In genomic region chr8:77517301-77518200, GRCm38 (mm10) we compare ENCODE assay signal across 8 mouse cellular contexts. TPM values are rescaled to one million over a fixed set of nuclear protein-coding genes. Genes with fewer than 3 reads are reported as not detected.
DNase-seq lines count a peak whose midpoint lies in the region; ATAC-seq lines count a peak whose summit lies in the region.

Gene Arhgap10 (minus strand): TSS chr8:77517953.

- H3K4me2 ChIP-seq in hindbrain, embryonic 15.5 days: peak within 1 kb of the TSS; percentile 96

- under 1% methylated on average over 64 of the region's 95 CpGs for WGBS in hindbrain, embryonic 15.5 days

- peak within 1 kb of the TSS; percentile 54 for H3K4me3 ChIP-seq in hindbrain, embryonic 15.5 days

- H3K9me3 ChIP-seq in hindbrain, embryonic 15.5 days: no peaks in the 10 kb centered on the region

- no peaks in the 10 kb centered on the region for H3K36me3 ChIP-seq in hindbrain, embryonic 15.5 days

- DNase-seq in T-cell, adult 2 months (ENCODE audit: low spot score): peak; percentile 83
- DNase-seq in cerebellum, postnatal 14 days: peak; percentile 84 to 87
- DNase-seq in frontal cortex, postnatal 36 days (ENCODE audit: low spot score in 2 of 2): peak; percentile 30 to 47
- DNase-seq in left cerebral cortex, postnatal 14 days (ENCODE audit: low spot score in 2 of 2): peak in 1 of 2 experiments; percentile 54
- peak; percentile 53 for DNase-seq in right cerebral cortex, postnatal 14 days
- peak; percentile 80 to 85 for DNase-seq in urinary bladder, postnatal 36 days (ENCODE audit: low spot score in 2 of 2)

- ATAC-seq in hindbrain, embryonic 15.5 days (ENCODE audit: low FRiP score, low read depth): peak; percentile 89
- peak; percentile 86 for ATAC-seq in megakaryocyte-erythroid progenitor cell, adult 5-6 weeks (replicated peaks; ENCODE audit: low FRiP score, low TSS enrichment, poor library complexity, severe bottlenecking)

- H3K27me3 ChIP-seq in hindbrain, embryonic 15.5 days: peaks cover 5% of the 10 kb centered on the region; the same call in 1 of the 2 replicates

- H3K27ac ChIP-seq in hindbrain, embryonic 15.5 days (replicated peaks): peak within 1 kb of the TSS; percentile 45; the same call in 1 of the 2 replicates

- intact Hi-C loops in left cerebral cortex, postnatal 14 days (cut with DNase I): loop anchor here (5.0 kb wide), 1 partner anchor 95 kb away; no protein-coding TSS in a partner anchor

- H3K9ac ChIP-seq in hindbrain, embryonic 15.5 days: peak within 1 kb of the TSS; percentile 56

- peaks cover 17% of the 10 kb centered on the region for H3K4me1 ChIP-seq in hindbrain, embryonic 15.5 days (replicated peaks)

RNA-seq across cellular contexts. Expression of gene Arhgap10, which starts in this region (rescaled TPM):
- polyA plus RNA-seq in hindbrain, embryonic 15.5 days (2015; fragmentation: Nextera tagmentation; extraction: Ambion mirVana): 5.1 and 5.2 TPM in 2 replicates
- 10 to 100 TPM; 15.8 to 20.1 TPM for total RNA-seq in left cerebral cortex, postnatal 14 days (2021)
- 9.5 and 13.3 TPM in 2 replicates for total RNA-seq in megakaryocyte-erythroid progenitor cell, adult 5-6 weeks (2014; fragmentation: Nextera tagmentation)
- 18.2 and 27.8 TPM in 2 replicates for total RNA-seq in megakaryocyte-erythroid progenitor cell, adult 5-6 weeks (2017)
